Mouse (Mus musculus) CH12F3 (cell line): ENCODE results near the gene Ankar.

Experiments used
- in situ Hi-C: fragments of 300-500 bp; cut with MboI; formaldehyde crosslinking; loops from 2 replicates; pipeline ENCODE4 v1.14.3; 2020; ENCODE audit warnings: low sequenced_read_pairs

Gene Ankar

DNA sequence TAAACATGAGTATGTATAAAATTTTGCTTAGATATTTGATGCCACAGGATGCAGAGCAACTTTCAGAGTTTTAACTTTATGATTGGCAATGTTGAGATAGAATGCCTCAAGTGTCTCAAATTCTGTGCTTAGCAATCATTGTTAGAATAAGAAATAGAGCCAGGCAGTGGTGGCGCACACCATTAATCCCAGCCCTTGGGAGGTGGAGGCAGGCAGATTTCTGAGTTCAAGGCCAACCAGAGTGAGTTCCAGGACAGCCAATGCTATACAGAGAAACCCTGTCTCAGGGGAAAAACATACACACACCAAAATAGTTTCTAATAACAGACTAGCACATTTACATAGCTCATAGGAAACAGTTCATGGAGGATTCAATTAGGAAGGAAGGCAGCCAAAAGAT is 14.7 kb upstream of the Ankar start:
- in situ Hi-C loops = loop anchor here (5.0 to 25.0 kb wide), 2 partner anchors 147 to 1147 kb away; no protein-coding TSS in a partner anchor

GRCm38 (mm10) chr1:72714547-72714946 is 14.2 kb upstream of the Ankar start:
- in situ Hi-C loops = loop anchor here (25.0 kb wide), 1 partner anchor 1148 kb away; no protein-coding TSS in a partner anchor

DNA sequence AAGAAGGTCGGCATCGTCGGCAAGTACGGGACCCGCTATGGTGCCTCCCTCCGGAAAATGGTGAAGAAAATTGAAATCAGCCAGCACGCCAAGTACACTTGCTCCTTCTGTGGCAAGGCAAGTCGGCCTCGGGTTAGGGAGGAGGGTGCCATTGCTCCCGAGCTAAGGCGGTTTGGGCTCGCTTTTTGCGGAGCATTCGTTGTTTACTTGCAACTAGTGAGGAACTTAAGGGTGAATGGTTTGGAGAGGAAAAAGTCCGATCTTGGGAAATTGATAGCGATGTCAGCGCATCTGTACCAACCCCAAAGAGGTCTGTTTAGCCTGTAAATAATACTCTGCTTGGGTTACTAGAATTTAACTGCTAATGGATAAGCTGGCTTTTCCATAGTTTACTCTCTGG is 11.3 kb upstream of the Ankar start:
- in situ Hi-C loops = loop anchor here (25.0 kb wide), 1 partner anchor 1151 kb away; no protein-coding TSS in a partner anchor

DNA sequence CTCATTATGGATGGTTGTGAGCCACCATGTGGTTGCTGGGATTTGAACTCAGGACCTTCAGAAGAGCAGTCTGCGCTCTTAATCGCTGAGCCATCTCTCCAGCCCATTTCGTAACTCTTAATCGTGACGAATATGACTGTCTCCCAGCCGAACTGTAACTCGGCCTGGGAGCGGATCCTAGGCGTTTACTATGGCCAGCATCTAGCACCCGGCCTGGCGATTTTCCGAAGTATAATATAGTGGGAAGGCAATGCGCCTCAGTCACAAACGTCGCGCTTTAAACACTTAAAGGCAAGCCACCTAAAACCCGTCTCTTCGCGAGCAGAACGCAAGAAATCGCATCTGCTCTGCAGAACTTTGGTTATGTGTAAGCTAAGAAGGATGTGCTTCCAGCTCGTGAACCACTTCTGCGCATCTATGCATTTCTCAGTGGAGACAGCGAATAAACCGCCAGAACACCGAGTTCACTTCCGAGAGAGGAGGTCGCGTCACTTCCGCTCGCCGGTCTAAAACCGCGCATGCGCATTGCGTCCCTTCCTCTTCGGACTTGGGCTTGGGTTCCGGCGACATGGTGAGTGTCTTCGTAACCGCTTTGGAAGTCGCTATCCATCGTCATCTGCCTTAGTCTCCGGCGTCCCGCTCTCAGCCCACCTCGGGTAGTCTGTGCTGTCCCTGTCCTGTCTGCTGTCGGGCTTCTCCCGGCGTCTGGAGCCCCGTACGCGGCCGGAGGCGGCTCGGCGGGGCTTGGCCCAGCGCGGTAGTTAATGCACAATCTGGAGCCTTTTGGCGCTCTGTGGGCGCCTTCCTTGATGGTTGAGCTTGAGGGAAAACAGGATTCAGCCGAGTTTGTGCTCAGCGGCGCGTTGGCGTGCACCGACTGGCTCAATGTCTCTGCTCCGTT is 10.6 kb upstream of the Ankar start, which contains the start of gene Rpl37a:
Rpl37a (plus strand) TSS at position 538 of the 901 bp plus-strand sequence.
- in situ Hi-C loops = loop anchor here (25.0 kb wide), 1 partner anchor 1151 kb away; no protein-coding TSS in a partner anchor

DNA sequence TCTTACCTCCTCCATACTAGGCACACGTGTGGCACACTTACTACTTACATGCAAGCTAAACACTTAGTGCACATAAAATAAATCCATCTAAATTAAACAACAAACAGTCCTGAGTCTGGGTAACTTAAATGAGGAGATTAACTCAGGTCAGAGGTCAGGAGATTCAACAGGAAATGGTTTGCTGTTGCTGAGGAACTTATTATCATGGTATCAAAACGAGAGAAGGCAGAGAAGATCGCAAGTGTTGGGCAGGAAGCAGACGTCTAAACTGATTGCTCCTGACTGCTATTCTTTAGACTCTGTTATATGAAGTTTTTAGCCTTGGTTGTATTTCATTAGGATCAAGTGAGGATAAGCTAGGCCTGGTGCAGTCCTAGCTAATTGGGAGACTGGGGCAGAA is 7.1 kb upstream of the Ankar start:
- in situ Hi-C loops = loop anchor here (25.0 kb wide), 1 partner anchor 1155 kb away; no protein-coding TSS in a partner anchor

DNA sequence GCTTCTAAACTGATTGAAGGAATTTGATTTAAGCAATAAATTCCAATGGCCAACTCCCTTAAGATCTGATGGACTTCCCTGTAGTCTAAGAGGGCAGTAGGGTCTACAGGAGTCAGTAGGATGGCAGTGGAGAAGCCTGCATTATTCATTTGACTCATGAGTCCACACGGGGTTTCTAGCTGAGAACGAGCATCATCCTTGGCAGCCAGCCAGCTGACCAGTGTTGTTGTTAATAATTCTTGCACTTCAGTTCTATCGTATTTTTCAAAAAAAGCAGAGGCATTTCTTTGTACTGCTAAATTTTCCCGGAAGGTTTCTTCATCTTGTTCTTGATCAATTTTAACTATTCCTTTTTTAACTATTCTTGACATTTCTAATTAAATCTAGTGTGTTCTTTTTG is 1.7 kb downstream of the Ankar start:
- in situ Hi-C loops = no loop called here

DNA sequence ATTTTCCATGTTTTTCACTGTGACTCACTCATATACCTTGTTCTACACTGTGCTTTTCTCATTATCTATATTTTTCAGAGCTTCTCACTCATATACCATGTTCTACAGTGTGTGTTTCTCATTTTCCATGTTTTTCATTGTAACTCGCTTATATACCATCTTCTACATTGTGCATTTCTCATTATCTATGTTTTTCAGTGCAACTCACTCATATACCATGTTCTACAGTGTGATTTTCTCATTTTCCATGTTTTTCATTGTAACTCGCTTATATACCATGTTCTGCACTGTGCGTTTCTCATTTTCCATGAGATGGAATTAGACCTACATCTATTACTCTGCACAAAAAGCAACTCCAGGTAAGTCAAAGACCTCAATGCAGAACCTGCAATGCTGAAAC is 4.1 kb downstream of the Ankar start:
- in situ Hi-C loops = no loop called here

GRCm38 (mm10) chr1:72673070-72673469 is 27.3 kb downstream of the Ankar start:
- in situ Hi-C loops = no loop called here

GRCm38 (mm10) chr1:72640658-72641410 is 59.5 kb downstream of the Ankar start:
- in situ Hi-C loops = no loop called here

GRCm38 (mm10) chr1:72635221-72635620 is 65.2 kb downstream of the Ankar start:
- in situ Hi-C loops = no loop called here

GRCm38 (mm10) chr1:72612172-72612571 is 88.2 kb downstream of the Ankar start:
- in situ Hi-C loops = no loop called here

DNA sequence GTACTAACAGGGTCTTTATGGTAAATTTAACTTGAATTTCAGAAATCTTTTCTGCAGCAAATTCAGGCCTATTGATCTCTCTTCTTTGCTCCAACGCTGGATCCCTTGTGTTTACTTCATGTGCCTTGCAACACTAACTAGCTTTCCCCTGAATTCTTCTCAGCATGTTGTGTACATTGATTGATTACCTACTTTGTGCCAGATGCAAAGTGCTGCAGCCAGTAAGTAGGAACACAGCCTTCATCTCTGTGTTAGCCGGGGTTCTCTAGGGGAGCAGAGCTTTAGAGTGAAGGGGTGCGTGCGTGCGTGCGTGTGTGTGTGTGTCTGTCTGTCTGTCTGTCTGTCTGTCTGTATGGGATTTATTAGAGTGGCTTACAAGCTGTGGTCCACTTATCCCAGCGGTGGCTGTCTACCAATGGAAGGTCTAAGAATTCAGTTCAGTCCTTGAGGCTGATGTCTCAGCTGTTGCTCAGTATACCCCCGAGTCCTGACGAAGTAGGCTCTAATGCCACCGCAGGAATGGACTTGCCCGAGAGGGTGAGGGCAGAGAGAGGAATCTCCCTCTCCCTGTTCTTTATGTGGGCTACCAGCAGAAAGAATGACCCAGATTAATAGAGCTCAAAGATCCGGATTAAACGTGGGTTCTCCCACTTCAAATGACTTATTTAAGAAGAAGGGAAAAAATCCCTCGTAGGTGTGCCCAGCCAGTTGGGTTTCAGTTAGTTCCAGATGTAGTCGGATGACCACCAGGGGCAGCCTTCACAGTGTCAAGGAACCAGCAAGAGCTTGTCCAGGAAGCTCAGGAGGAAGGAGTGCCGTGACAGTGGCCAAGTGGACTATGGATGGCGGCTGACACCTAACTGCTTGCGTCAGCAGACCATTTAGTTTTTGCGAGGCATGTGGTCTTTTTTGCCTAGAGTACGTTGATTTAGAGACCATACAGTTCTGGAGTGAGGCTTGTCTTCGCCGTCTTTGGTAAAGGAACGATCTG is 90.2 kb downstream of the Ankar start:
- in situ Hi-C loops = no loop called here

- in situ Hi-C loops = no loop called here
Observed at GRCm38 (mm10) chr1:72609129-72609528, 91.2 kb downstream of the Ankar start.

DNA sequence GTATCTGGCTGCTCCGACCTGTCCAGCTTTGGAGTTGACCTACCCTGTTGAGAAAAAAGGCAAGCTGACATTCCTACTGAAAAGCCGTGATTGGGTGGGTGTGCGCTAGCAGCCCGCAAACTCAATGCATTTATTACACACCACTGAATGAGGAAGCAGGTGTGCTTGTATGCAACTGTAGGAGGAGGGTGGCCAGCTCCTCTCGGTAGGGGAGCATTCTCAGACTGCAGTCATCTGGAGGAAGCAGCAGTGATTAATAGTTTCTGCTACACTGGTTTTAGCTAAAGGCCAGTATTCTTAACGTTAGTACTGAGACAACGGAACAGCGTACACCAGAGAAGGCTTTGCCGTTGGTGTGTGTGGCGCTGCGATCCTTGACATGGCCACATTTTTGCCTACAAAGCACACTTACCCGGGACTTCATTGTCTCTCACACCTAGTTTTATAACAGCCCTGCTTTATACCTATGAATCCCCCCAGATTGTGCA is 94.1 kb downstream of the Ankar start:
- in situ Hi-C loops = no loop called here

- in situ Hi-C loops = no loop called here
Observed at GRCm38 (mm10) chr1:72602803-72603202, 97.6 kb downstream of the Ankar start.

DNA sequence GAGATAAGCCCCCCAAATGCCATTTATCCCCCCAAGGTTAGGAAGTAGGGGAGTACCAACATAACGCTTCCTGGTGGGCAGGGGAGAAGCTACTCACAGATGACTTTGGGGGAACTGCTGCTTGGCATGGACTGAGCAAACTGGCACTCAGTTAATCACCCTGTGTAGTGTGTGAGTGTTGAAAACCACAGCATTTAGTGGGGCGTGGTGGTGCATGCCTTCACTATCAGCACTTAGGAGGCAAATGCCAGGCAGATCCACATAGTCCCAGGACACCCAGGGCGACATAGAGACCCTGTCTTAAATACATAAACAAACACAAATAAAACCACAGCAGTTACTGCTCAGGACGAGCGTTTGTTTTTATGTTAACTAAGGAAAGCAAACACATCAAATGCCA is 98.2 kb downstream of the Ankar start:
- in situ Hi-C loops = no loop called here

DNA sequence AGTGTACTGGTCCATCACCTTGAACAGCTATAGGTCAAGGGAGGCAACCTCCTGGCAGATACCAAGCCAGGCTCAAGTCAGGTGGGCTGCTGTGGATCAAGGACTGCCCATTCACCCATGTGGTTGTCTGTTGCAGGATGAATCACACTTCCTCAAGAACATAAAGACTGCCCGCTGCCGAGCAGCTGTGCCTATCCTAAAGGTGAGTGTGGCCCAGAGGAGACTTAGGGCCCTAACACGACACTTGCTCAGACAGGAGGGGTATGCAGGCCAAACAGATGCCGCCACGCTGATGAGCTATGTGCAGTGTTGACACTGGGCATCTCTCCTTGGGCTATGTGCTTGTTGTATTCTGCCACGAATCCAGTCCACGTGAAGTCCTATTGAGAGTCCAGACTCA is 99.1 kb downstream of the Ankar start:
- in situ Hi-C loops = no loop called here

- in situ Hi-C loops = no loop called here
Observed at GRCm38 (mm10) chr1:72600778-72601177, 99.6 kb downstream of the Ankar start.

GRCm38 (mm10) chr1:72599146-72600101 is 101.0 kb downstream of the Ankar start:
- in situ Hi-C loops = no loop called here
